Mouse (Mus musculus) megakaryocyte progenitor cell, adult 5-6 weeks (primary cell): Measurements from ENCODE around the gene Rnf222. TPM values are rescaled to one million over a fixed set of nuclear protein-coding genes. Genes with fewer than 3 reads are reported as not detected.

Experiments used
- ATAC-seq: replicated peaks from 2 replicates; pipeline ENCODE4 v1.8.0; 2016; ENCODE audit warnings: mild to moderate bottlenecking, moderate TSS enrichment, inconsistent platforms; ENCODE audit not compliant: poor library complexity
- total RNA-seq, 2 experiments: library from RNA; stranded (forward) in 1 of 2; stranded (reverse) in 1 of 2; fragments of 157-497, 149-512 nt in 1 of 2; fragments of 200-1000 nt in 1 of 2; gene quantifications; 2 replicates each; pipeline versions ENCODE4 v1.2.3 to v1.2.4; 2015 to 2017

Rnf222 gene
- total RNA-seq, 2 experiments from 2014 or later = not detected

- ATAC-seq = no peak
These were observed 300 bp downstream of the Rnf222 start for GRCm38 (mm10) chr11:68888653-68889052.

DNA sequence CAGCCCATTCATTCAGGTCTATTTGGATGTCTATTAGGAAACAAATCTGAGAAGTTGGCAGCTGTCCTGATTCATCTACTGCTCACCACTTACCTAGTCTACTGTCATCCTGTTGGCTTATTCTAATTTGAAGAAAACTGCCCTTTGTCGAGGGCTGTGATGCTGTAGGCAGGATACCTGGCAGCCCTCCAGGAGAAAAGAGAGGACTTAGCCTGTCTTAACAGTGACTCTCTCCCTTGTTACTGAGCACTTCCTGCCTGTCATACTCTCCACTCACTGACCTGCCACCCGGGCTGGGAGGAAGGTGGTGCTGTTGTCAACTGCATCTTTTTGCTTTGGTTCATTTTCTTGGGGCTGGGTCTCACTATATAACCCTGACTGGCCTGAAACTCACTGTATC lies 2.3 kb downstream of the Rnf222 start:
- ATAC-seq = no peak

GRCm38 (mm10) chr11:68891823-68892222 lies 3.5 kb downstream of the Rnf222 start:
- ATAC-seq = no peak

GRCm38 (mm10) chr11:68892233-68892832 lies 4.0 kb downstream of the Rnf222 start:
- ATAC-seq = no peak

DNA sequence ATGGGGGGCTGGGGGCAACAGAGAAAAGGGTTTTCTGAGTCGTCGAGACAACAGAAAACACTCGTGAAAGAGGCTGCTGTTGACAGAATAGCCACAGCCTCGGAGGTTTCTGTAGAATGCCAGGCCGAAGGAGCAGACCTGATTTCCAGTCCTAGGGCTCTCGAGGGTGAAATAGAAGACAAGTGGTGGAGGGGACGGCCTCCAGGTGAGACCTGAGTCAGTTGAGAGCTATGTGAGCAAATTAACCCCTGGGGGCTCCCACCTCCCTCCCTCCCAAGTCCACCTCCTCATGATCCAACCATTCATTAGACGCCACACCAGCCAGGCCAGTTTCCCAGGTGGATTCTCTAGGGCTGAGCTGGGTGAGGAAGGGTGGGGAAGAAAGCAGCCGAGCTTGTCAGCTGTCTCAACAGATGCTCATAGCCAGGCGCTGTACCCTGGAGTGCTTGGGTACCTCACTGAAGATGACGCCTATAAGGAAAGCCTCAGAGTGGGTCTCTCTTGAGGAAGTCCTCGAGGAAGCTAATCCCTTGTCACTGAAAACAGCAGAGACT lies 5.6 kb downstream of the Rnf222 start:
- ATAC-seq = no peak

- peak; percentile 41 for ATAC-seq
These were observed 7.9 kb downstream of the Rnf222 start for GRCm38 (mm10) chr11:68896247-68896646.

GRCm38 (mm10) chr11:68897120-68897519 lies 8.8 kb downstream of the Rnf222 start:
- peak; percentile 54 for ATAC-seq

DNA sequence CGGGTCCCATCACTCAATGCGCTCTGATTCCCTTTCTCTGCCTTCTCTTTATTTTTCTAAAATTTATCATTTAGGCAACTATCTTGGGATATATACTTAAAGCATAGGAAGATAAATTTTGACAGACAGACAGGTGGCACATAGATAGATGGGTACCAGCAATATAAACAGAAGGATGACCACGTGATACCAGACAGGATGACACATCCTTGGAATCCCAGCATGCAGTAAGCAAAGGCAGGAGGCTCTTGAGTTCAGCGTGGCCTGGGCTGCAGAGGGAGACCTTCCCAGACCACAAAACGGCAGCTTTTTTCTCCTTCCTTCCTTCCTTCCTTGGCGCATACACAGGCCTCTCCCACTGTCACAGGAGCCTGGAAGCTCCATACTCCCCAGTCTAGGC lies 9.5 kb downstream of the Rnf222 start:
- no peak for ATAC-seq

GRCm38 (mm10) chr11:68898790-68899189 lies 10.4 kb downstream of the Rnf222 start:
- peak; percentile 15; the same call in 1 of the 2 replicates for ATAC-seq

- no peak for ATAC-seq
These were observed 11.5 kb downstream of the Rnf222 start for GRCm38 (mm10) chr11:68899815-68900214.

DNA sequence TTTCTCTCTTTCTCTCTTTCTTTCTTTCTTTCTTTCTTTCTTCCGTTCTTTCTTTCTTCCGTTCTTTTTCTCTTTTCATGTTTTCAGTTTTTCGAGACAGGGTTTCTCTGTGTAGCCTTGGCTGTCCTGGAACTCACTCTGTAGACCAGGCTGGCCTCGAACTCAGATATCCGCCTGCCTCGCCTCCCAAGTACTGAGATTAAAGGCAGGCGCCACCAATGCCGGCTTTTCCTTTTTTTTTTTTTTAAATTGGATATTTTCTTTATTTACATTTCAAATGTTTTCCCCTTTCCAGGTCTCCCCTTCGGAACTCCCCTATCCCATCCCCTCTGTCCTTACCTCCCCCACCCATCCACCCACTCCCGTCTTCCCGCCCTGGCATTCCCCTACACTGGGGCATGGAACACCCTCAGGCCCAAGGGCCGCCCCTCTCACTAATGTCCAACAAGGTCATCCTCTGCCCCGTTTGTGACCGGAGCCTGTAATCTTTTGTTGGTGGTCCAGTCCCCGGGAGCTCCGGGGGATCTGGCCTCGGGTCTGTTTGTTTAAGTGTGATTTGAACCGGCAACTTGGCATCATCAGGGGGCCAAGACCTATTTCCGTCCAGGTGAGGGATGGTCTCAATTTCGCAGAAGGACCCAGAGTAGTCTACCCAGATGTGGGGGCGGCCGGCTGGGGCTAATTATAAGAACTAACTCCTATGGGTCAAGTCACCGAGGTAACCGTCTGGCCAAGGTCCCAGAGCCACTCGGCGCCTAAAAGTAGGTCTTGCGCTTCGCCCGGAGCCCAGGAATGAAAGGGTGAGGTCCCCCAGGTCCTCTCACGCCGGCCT lies 12.4 kb downstream of the Rnf222 start:
- ATAC-seq = no peak

DNA sequence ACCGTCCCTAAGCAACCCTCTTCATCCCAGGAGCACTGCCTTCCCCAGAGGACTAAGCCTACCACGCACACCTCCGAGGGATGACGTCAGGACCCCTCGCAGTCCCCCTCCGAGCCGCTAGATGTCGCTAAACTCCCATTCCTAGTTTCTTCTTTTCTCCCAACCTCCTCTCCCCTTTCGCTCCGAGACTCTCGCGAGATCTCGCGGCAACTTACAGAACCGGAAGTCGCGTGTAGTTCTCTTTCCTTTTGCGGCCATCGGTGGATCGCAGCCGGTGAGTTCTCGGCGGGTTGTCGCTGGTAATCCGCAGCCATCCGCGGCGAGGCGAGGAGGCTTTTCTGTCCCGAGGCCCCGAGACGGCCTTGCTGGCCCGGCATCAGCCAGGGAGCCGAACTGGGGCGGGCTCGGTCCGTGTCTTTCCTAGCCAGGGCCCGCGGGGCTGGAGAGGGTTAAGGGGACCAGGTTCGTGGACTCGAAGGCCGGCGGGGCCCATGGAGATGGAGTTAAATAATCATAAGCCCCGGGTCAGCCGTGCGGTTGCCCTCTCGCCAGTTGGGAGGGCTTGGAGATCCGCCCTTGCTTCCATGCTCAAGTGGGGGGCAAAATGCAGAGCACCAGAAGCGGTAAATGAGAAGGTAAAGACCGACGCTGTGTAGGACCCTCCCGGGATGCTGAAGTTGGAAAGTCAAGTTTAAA lies 13.1 kb downstream of the Rnf222 start, which contains the start of gene Rpl26:
Gene Rpl26, plus strand, starts transcription at position 233 of the 696 bp plus-strand sequence.
- peak; percentile 85 for ATAC-seq

GRCm38 (mm10) chr11:68902047-68902364 lies 13.7 kb downstream of the Rnf222 start:
- no peak for ATAC-seq

- no peak for ATAC-seq
These were observed 14.0 kb downstream of the Rnf222 start for GRCm38 (mm10) chr11:68902367-68902766.

- no peak for ATAC-seq
These were observed 14.5 kb downstream of the Rnf222 start for GRCm38 (mm10) chr11:68902823-68903222.

- ATAC-seq = no peak
These were observed 15.4 kb downstream of the Rnf222 start for GRCm38 (mm10) chr11:68903775-68904174.

GRCm38 (mm10) chr11:68904375-68905137 lies 16.2 kb downstream of the Rnf222 start:
- ATAC-seq = peak; percentile 38

DNA sequence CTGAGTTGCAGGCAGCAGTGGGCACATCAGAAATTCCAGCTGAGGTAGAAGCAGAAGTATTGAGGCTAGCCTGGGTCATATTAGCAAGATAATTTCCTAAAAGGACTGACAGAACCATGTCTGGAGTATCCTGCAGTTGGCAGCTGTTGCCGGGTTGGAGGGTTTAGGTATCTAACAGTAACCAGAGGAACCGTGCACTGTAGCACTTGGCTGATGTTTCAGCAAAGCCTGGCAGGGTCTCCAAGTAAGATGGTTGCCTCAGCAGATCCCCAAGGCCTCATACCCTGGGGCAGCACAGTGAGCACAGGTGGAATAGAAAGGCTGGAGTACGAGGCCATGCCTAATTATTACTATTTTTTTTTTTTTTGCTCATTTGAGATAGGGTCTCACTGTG lies 16.8 kb downstream of the Rnf222 start:
- ATAC-seq = no peak

DNA sequence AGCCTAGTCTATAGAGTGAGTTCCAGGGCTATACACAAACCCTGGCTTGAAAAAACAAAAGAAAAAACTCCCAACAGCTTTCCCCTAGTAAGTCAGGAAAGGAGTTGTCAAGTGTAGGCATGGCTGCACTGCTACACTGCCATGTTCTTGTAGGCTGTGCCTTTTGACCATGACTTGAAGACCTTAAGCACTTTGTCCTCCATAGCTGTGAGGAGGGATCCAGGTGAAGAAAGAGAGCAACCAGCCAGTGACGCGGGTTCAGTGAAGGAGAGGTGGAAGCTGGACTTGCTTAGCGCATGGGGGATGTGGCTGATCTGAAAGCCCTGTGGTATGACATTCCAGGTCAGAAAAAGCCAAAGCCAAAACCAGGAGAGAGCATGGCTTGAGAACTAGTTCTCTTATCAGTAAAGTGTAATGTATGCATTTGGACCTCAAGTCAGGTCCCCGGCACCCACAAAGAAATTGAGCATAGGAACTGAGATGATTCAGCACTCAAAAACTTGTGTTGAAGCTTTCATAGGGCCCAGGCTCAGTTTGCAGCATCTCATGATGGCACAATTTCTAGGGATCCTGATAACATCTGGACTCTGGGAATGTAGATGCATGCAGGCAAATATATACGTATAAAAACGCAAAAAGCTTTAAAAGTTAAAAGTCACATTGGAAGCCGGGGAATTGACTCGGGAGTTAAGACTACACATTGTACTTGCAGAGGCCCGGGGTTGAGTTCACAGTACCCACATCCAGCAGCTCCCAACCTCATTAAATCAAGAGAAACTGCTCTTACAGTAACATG lies 17.5 kb downstream of the Rnf222 start:
- ATAC-seq = no peak

- ATAC-seq = no peak
These were observed 18.1 kb downstream of the Rnf222 start for GRCm38 (mm10) chr11:68906461-68906790.
